Mouse (Mus musculus) liver, adult 2 months (tissue): ENCODE data around the gene Rasa3.

ENCODE experiments used
- CTCF ChIP-seq: fragments of 200-500 bp; IDR thresholded peaks from 2 replicates; pipeline ENCODE4 v1.5.1; 2011; ENCODE audit warnings: low read depth, low read length, control low read depth
- POLR2A ChIP-seq: fragments of 200-500 bp; IDR thresholded peaks from 2 replicates; pipeline ENCODE4 v1.6.1; 2011; ENCODE audit warnings: low read length, control low read depth; ENCODE audit not compliant: insufficient read depth; ENCODE audit errors: extremely low read depth

DNA sequence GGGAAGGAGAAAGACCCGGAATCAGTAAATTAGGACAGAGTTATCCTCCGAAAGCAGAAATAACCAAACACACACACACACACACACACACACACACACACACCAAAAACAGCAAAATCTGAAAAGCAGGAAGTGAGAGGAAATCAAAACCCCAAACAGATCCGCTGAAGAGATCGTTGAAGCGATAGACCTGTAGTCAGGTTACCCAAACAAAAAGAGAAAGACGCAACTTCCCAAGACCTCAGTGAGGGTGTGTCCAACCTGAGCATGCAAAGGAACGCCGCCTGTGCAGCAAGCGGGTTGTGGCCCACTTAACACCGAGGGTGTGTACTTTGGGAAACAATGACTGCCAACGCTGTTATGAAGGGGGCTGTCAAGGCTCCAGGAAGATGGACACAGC, 76.2 kb downstream of the Rasa3 start:
- no peak for TF ChIP-seq POLR2A
- TF ChIP-seq CTCF: no peak
